Mouse (Mus musculus): Measurements from ENCODE around the gene Bod1. TPM values are rescaled to one million over a fixed set of nuclear protein-coding genes. Genes with fewer than 3 reads are reported as not detected.

Bod1 gene
- polyA plus RNA-seq, 1 experiment from 2014 or later, result 22.3 TPM

GRCm38 (mm10) chr11:31693322-31693721, 21.6 kb upstream of the Bod1 start:
- WGBS (ENCODE audit: insufficient replicate concordance), result 79% methylated on average over 2 of the region's 2 CpGs
- H3K4me1 ChIP-seq, result 0 out of 2 replicates have a peak, but pooled peaks cover 6% of the 10 kb centered on the region
- ATAC-seq, result no peak

GRCm38 (mm10) chr11:31688956-31689355, 17.3 kb upstream of the Bod1 start:
- 62% methylated on average over 4 of the region's 4 CpGs for WGBS (ENCODE audit: insufficient replicate concordance)
- Histone ChIP-seq H3K9ac (no peak overlapping the region), H3K36me3 (no peaks in the 10 kb centered on the region), H3K4me2 (no peak overlapping the region), H3K27ac (no peak overlapping the region), H3K9me3 (replicated peaks) (0 out of 2 replicates have a peak, but pooled peaks cover under 1% of the 10 kb centered on the region), H3K4me1 (peaks cover 22% of the 10 kb centered on the region), H3K4me3 (no peak overlapping the region), H3K27me3 (replicated peaks) (no peaks in the 10 kb centered on the region)
- ATAC-seq, result no peak

More at GRCm38 (mm10) chr11:31693322-31693721, 21.6 kb upstream of the Bod1 start:
- H3K9me3 ChIP-seq (replicated peaks), result 0 out of 2 replicates have a peak, but pooled peaks cover 3% of the 10 kb centered on the region
- no peak overlapping the region for H3K4me2 ChIP-seq
- H3K9ac ChIP-seq, result no peak overlapping the region
- H3K4me3 ChIP-seq, result no peak overlapping the region
- no peaks in the 10 kb centered on the region for H3K36me3 ChIP-seq
- no peak overlapping the region for H3K27ac ChIP-seq
- H3K27me3 ChIP-seq (replicated peaks), result no peaks in the 10 kb centered on the region; the same call in 1 of the 2 replicates

- H3K4me1 ChIP-seq, result peaks cover 51% of the 10 kb centered on the region
- peak; percentile 56; the same call in 1 of the 2 replicates for ATAC-seq
- peak overlapping the region; percentile 24 for H3K4me3 ChIP-seq
- 62% methylated on average over 9 of the region's 9 CpGs for WGBS (ENCODE audit: insufficient replicate concordance)
- H3K27me3 ChIP-seq (replicated peaks), result no peaks in the 10 kb centered on the region
- H3K9me3 ChIP-seq (replicated peaks), result no peaks in the 10 kb centered on the region; the same call in 1 of the 2 replicates
- no peak overlapping the region for H3K9ac ChIP-seq
- no peaks in the 10 kb centered on the region for H3K36me3 ChIP-seq
- H3K27ac ChIP-seq, result no peak overlapping the region
- H3K4me2 ChIP-seq, result peak overlapping the region; percentile 51
Measured at GRCm38 (mm10) chr11:31684913-31685567, 13.4 kb upstream of the Bod1 start.

- 66% methylated on average over 2 of the region's 2 CpGs for WGBS (ENCODE audit: insufficient replicate concordance)
- Histone ChIP-seq H3K9me3 (replicated peaks) (no peaks in the 10 kb centered on the region; the same call in 1 of the 2 replicates), H3K4me3 (peak overlapping the region; percentile 24), H3K9ac (peak overlapping the region; percentile 44), H3K27me3 (replicated peaks) (no peaks in the 10 kb centered on the region), H3K36me3 (no peaks in the 10 kb centered on the region), H3K27ac (peak overlapping the region; percentile 32; the same call in 1 of the 2 replicates), H3K4me1 (peaks cover 45% of the 10 kb centered on the region), H3K4me2 (peak overlapping the region; percentile 51)
- ATAC-seq, result no peak
Measured at GRCm38 (mm10) chr11:31684126-31684525, 12.4 kb upstream of the Bod1 start.

DNA sequence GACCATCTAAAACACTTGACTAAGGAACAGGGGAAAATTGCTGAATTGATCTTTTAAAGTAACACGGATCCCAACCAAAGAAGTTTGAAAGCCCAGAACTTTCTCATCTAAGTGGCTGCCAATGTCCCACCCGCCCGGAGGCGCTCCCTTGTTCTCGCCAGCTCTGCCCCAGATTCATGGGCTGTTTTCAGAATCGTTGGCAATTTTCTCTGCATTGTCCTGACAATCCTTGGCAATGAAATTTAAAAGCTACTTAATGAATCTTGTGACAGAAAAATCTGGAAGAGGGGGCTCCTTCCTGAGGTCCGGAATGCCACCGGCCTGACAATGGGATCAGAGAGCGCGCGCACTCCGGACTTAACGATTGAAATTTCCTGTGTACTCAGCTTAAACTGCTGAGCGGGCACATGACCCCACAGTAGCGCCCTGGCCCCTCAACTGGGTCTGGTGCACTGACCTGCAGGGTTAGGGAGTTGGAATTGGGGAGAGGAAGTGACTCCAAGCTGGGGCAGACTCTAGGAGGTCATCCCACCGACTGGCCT, 8.2 kb upstream of the Bod1 start:
- no peak overlapping the region for H3K9ac ChIP-seq

GRCm38 (mm10) chr11:31677309-31677708, 5.6 kb upstream of the Bod1 start:
- H3K27ac ChIP-seq, result no peak overlapping the region
- WGBS (ENCODE audit: insufficient replicate concordance), result 80% methylated on average over 5 of the region's 5 CpGs
- no peaks in the 10 kb centered on the region; the same call in 1 of the 2 replicates for H3K9me3 ChIP-seq (replicated peaks)
- H3K27me3 ChIP-seq (replicated peaks), result no peaks in the 10 kb centered on the region
- H3K4me3 ChIP-seq, result no peak overlapping the region
- no peak for ATAC-seq
- H3K4me2 ChIP-seq, result no peak overlapping the region
- no peak overlapping the region for H3K9ac ChIP-seq
- H3K4me1 ChIP-seq, result peaks cover 44% of the 10 kb centered on the region
- no peaks in the 10 kb centered on the region for H3K36me3 ChIP-seq

More for the DNA sequence above, 8.2 kb upstream of the Bod1 start:
- H3K4me3 ChIP-seq, result no peak overlapping the region
- peaks cover 62% of the 10 kb centered on the region for H3K4me1 ChIP-seq
- H3K27me3 ChIP-seq (replicated peaks), result no peaks in the 10 kb centered on the region
- 78% methylated on average over 16 of the region's 16 CpGs for WGBS (ENCODE audit: insufficient replicate concordance)
- no peak overlapping the region for H3K4me2 ChIP-seq
- ATAC-seq, result no peak
- H3K36me3 ChIP-seq, result no peaks in the 10 kb centered on the region
- H3K9me3 ChIP-seq (replicated peaks), result no peaks in the 10 kb centered on the region; the same call in 1 of the 2 replicates
- H3K27ac ChIP-seq, result no peak overlapping the region

DNA sequence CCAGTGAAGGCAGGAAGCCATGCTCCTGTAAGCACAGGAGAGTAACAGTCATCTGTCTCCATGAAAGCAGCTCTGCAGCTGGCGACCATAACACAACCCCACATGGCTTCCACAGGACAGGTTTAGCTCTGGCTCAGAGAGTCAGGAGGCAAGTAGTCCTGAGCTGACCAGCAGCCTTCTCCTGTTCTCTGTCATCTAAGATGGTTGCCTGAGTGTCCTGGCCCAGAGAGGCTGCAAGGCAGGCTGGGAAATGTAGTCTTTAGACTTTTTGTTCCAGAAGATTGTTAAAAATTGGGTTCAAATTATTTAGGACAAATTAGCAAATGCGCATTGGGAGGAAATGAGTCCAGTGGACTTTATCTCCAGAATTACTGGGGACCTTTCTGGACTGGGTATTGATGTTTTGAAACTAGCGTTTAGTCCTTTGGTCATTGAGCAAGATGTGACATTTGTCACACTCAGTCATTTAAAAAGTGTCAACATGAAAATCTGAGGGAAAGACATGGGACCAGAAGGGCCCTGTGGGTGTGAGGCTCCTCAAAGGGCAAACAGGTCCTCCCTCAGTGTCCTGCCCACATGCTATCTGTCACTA, 5.1 kb upstream of the Bod1 start:
- Histone ChIP-seq H3K4me1 (peaks cover 44% of the 10 kb centered on the region), H3K4me2 (no peak overlapping the region), H3K27ac (peak overlapping the region; percentile 2; the same call in 1 of the 2 replicates), H3K36me3 (no peaks in the 10 kb centered on the region), H3K4me3 (no peak overlapping the region), H3K27me3 (replicated peaks) (no peaks in the 10 kb centered on the region), H3K9ac (no peak overlapping the region), H3K9me3 (replicated peaks) (no peaks in the 10 kb centered on the region; the same call in 1 of the 2 replicates)
- ATAC-seq, result no peak
- WGBS (ENCODE audit: insufficient replicate concordance), result 86% methylated on average over 3 of the region's 3 CpGs

GRCm38 (mm10) chr11:31675430-31675829, 3.7 kb upstream of the Bod1 start:
- Histone ChIP-seq H3K27me3 (replicated peaks) (no peaks in the 10 kb centered on the region), H3K9ac (no peak overlapping the region), H3K4me3 (no peak overlapping the region), H3K9me3 (replicated peaks) (no peaks in the 10 kb centered on the region), H3K36me3 (no peaks in the 10 kb centered on the region), H3K4me1 (peaks cover 38% of the 10 kb centered on the region), H3K27ac (no peak overlapping the region), H3K4me2 (no peak overlapping the region)
- no peak for ATAC-seq
- WGBS (ENCODE audit: insufficient replicate concordance), result 33% methylated on average over 2 of the region's 2 CpGs

DNA sequence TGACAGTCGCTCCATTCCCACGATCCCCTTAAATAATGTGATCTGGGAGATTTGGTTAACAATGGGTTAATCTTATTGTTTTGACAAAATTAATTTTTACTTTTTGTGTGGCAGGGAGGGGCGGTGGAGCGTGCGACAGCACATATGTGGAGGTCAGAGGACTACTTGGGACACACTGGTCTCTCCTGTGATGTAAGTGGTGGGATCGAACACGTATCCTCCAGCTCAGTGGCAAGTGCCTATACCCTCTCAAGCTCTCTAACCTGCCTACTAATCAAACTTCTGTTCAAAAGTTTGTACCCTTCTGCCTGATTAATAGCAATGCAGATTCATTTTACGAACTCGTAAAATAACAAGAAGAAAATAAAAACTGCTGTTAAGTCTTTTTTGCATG, 482 bp upstream of the Bod1 start:
- H3K9me3 ChIP-seq (replicated peaks), result no peaks in the 10 kb centered on the region
- H3K27me3 ChIP-seq (replicated peaks), result no peaks in the 10 kb centered on the region
- H3K27ac ChIP-seq, result no peak overlapping the region
- peak overlapping the region; percentile 88 for H3K4me2 ChIP-seq
- H3K36me3 ChIP-seq, result peaks cover 22% of the 10 kb centered on the region
- ATAC-seq, result no peak
- WGBS (ENCODE audit: insufficient replicate concordance), result 11% methylated on average over 9 of the region's 9 CpGs
- H3K9ac ChIP-seq, result peak overlapping the region; percentile 93
- H3K4me1 ChIP-seq, result peaks cover 33% of the 10 kb centered on the region
- peak overlapping the region; percentile 86 for H3K4me3 ChIP-seq

- Histone ChIP-seq H3K36me3 (peaks cover 38% of the 10 kb centered on the region), H3K9me3 (replicated peaks) (no peaks in the 10 kb centered on the region), H3K4me2 (peak overlapping the region; percentile 88), H3K4me1 (peaks cover 18% of the 10 kb centered on the region; the same call in 1 of the 2 replicates), H3K27me3 (replicated peaks) (no peaks in the 10 kb centered on the region), H3K4me3 (no peak overlapping the region), H3K9ac (no peak overlapping the region), H3K27ac (no peak overlapping the region)
- no peak for ATAC-seq
- 68% methylated on average over 5 of the region's 5 CpGs for WGBS (ENCODE audit: insufficient replicate concordance)
Measured at GRCm38 (mm10) chr11:31670468-31670921, 1.2 kb downstream of the Bod1 start.

GRCm38 (mm10) chr11:31669172-31669869, 2.4 kb downstream of the Bod1 start:
- Histone ChIP-seq H3K4me3 (no peak overlapping the region), H3K27ac (no peak overlapping the region), H3K36me3 (peaks cover 49% of the 10 kb centered on the region), H3K9me3 (replicated peaks) (no peaks in the 10 kb centered on the region), H3K9ac (no peak overlapping the region), H3K27me3 (replicated peaks) (no peaks in the 10 kb centered on the region), H3K4me2 (no peak overlapping the region), H3K4me1 (peaks cover 14% of the 10 kb centered on the region; the same call in 1 of the 2 replicates)
- no peak for ATAC-seq
- WGBS (ENCODE audit: insufficient replicate concordance), result 83% methylated on average over 9 of the region's 9 CpGs

Measured in liver, embryonic 12.5 days (tissue).